Mouse (Mus musculus): ENCODE results near the gene Mgat3. TPM values are rescaled to one million over a fixed set of nuclear protein-coding genes. Genes with fewer than 3 reads are reported as not detected.

The Mgat3 gene
- polyA plus RNA-seq, 2 experiments = 0.33 to 0.95 TPM

- H3K9me3 ChIP-seq (ENCODE audit: control insufficient read depth, low read length) = no peaks in the 10 kb centered on the region
- peaks cover 17% of the 10 kb centered on the region for H3K36me3 ChIP-seq (replicated peaks; ENCODE audit: control insufficient read depth, insufficient read depth, low read depth)
- TF ChIP-seq EP300 (IDR thresholded peaks at IDR 0.05; ENCODE audit: low read depth) (no peak), CTCF (IDR thresholded peaks at IDR 0.05; ENCODE audit: low read depth) (no peak)
- 72% methylated on average over 4 of the region's 4 CpGs for WGBS (ENCODE audit: insufficient replicate concordance)
- H3K27me3 ChIP-seq (ENCODE audit: control insufficient read depth, insufficient read depth, low read length) = no peaks in the 10 kb centered on the region
- no peaks in the 10 kb centered on the region; a peak in 1 of 4 replicates for H3K4me1 ChIP-seq (replicated peaks; ENCODE audit: control insufficient read depth in 2 of 2, insufficient read depth in 2 of 2, low read length in 1 of 2)
- ATAC-seq (ENCODE audit: insufficient read depth) (no peak), DNase-seq (ENCODE audit: low read depth in 3 of 3, low spot score in 3 of 3) (no peak)
- no peak overlapping the region for H3K4me2 ChIP-seq (ENCODE audit: low read depth)
- no peak overlapping the region for H3K4me3 ChIP-seq (ENCODE audit: insufficient read depth in 1 of 2, low read depth in 2 of 2, low read length in 2 of 2)
- no peak overlapping the region for H3K9ac ChIP-seq (replicated peaks)
- H3K27ac ChIP-seq = no peak overlapping the region
These were observed 9.8 kb upstream of the Mgat3 start for GRCm38 (mm10) chr15:80163716-80164115.

GRCm38 (mm10) chr15:80165396-80165795, 8.1 kb upstream of the Mgat3 start:
- Histone ChIP-seq H3K27me3 (ENCODE audit: control insufficient read depth, insufficient read depth, low read length) (no peaks in the 10 kb centered on the region), H3K9me3 (ENCODE audit: control insufficient read depth, low read length) (no peaks in the 10 kb centered on the region), H3K36me3 (replicated peaks; ENCODE audit: control insufficient read depth, insufficient read depth, low read depth) (peaks cover 13% of the 10 kb centered on the region), H3K27ac (no peak overlapping the region), H3K4me1 (replicated peaks; ENCODE audit: control insufficient read depth in 2 of 2, insufficient read depth in 2 of 2, low read length in 1 of 2) (no peaks in the 10 kb centered on the region), H3K4me3 (ENCODE audit: insufficient read depth in 1 of 2, low read depth in 2 of 2, low read length in 2 of 2) (no peak overlapping the region), H3K9ac (replicated peaks) (no peak overlapping the region), H3K4me2 (ENCODE audit: low read depth) (no peak overlapping the region)
- TF ChIP-seq CTCF (IDR thresholded peaks at IDR 0.05; ENCODE audit: low read depth) = no peak
- TF ChIP-seq EP300 (IDR thresholded peaks at IDR 0.05; ENCODE audit: low read depth) = no peak
- ATAC-seq (ENCODE audit: insufficient read depth) (no peak), DNase-seq (ENCODE audit: low read depth in 3 of 3, low spot score in 3 of 3) (no peak)
- WGBS (ENCODE audit: insufficient replicate concordance) = 53% methylated on average over 5 of the region's 5 CpGs

- Histone ChIP-seq H3K4me3 (ENCODE audit: insufficient read depth in 1 of 2, low read depth in 2 of 2, low read length in 2 of 2) (no peak overlapping the region), H3K36me3 (replicated peaks; ENCODE audit: control insufficient read depth, insufficient read depth, low read depth) (no peaks in the 10 kb centered on the region), H3K4me2 (ENCODE audit: low read depth) (no peak overlapping the region), H3K27ac (no peak overlapping the region), H3K9me3 (ENCODE audit: control insufficient read depth, low read length) (no peaks in the 10 kb centered on the region), H3K9ac (replicated peaks) (no peak overlapping the region), H3K4me1 (replicated peaks; ENCODE audit: control insufficient read depth in 2 of 2, insufficient read depth in 2 of 2, low read length in 1 of 2) (no peaks in the 10 kb centered on the region; a peak in 2 of 4 replicates), H3K27me3 (ENCODE audit: control insufficient read depth, insufficient read depth, low read length) (peaks cover 31% of the 10 kb centered on the region)
- TF ChIP-seq EP300 (IDR thresholded peaks at IDR 0.05; ENCODE audit: low read depth) = no peak
- no peak for TF ChIP-seq CTCF (IDR thresholded peaks at IDR 0.05; ENCODE audit: low read depth)
- no peak for ATAC-seq (ENCODE audit: insufficient read depth)
- no peak for DNase-seq (ENCODE audit: low read depth in 3 of 3, low spot score in 3 of 3)
- 85% methylated on average over 1 of the region's 1 CpGs for WGBS (ENCODE audit: insufficient replicate concordance)
These were observed 4.0 kb upstream of the Mgat3 start for GRCm38 (mm10) chr15:80169484-80169883.

GRCm38 (mm10) chr15:80170357-80170756, 3.2 kb upstream of the Mgat3 start:
- Histone ChIP-seq H3K4me2 (ENCODE audit: low read depth) (no peak overlapping the region), H3K4me3 (ENCODE audit: insufficient read depth in 1 of 2, low read depth in 2 of 2, low read length in 2 of 2) (no peak overlapping the region), H3K9ac (replicated peaks) (no peak overlapping the region), H3K27me3 (ENCODE audit: control insufficient read depth, insufficient read depth, low read length) (peaks cover 40% of the 10 kb centered on the region), H3K9me3 (ENCODE audit: control insufficient read depth, low read length) (no peaks in the 10 kb centered on the region), H3K27ac (no peak overlapping the region), H3K4me1 (replicated peaks; ENCODE audit: control insufficient read depth in 2 of 2, insufficient read depth in 2 of 2, low read length in 1 of 2) (no peaks in the 10 kb centered on the region; a peak in 2 of 4 replicates), H3K36me3 (replicated peaks; ENCODE audit: control insufficient read depth, insufficient read depth, low read depth) (no peaks in the 10 kb centered on the region)
- TF ChIP-seq EP300 (IDR thresholded peaks at IDR 0.05; ENCODE audit: low read depth) (no peak), CTCF (IDR thresholded peaks at IDR 0.05; ENCODE audit: low read depth) (no peak)
- no peak for ATAC-seq (ENCODE audit: insufficient read depth)
- WGBS (ENCODE audit: insufficient replicate concordance) = 25% methylated on average over 4 of the region's 4 CpGs
- DNase-seq (ENCODE audit: low read depth in 3 of 3, low spot score in 3 of 3) = no peak

GRCm38 (mm10) chr15:80171286-80171685, 2.2 kb upstream of the Mgat3 start:
- Histone ChIP-seq H3K36me3 (replicated peaks; ENCODE audit: control insufficient read depth, insufficient read depth, low read depth) (no peaks in the 10 kb centered on the region), H3K27me3 (ENCODE audit: control insufficient read depth, insufficient read depth, low read length) (peaks cover 45% of the 10 kb centered on the region), H3K4me1 (replicated peaks; ENCODE audit: control insufficient read depth in 2 of 2, insufficient read depth in 2 of 2, low read length in 1 of 2) (no peaks in the 10 kb centered on the region; a peak in 2 of 4 replicates), H3K9ac (replicated peaks) (no peak overlapping the region), H3K9me3 (ENCODE audit: control insufficient read depth, low read length) (no peaks in the 10 kb centered on the region), H3K27ac (no peak overlapping the region), H3K4me2 (ENCODE audit: low read depth) (no peak overlapping the region), H3K4me3 (ENCODE audit: insufficient read depth in 1 of 2, low read depth in 2 of 2, low read length in 2 of 2) (no peak overlapping the region)
- ATAC-seq (ENCODE audit: insufficient read depth) (no peak), DNase-seq (ENCODE audit: low read depth in 3 of 3, low spot score in 3 of 3) (no peak)
- TF ChIP-seq EP300 (IDR thresholded peaks at IDR 0.05; ENCODE audit: low read depth) (no peak), CTCF (IDR thresholded peaks at IDR 0.05; ENCODE audit: low read depth) (no peak)
- 10% methylated on average over 8 of the region's 8 CpGs for WGBS (ENCODE audit: insufficient replicate concordance)
